Mouse (Mus musculus) limb, embryonic 12.5 days (tissue): ENCODE results near the gene Ttn. TPM values are rescaled to one million over a fixed set of nuclear protein-coding genes. Genes with fewer than 3 reads are reported as not detected.

ENCODE experiments used
- ATAC-seq: fragments of 200-750 bp; cut with Nextera tagmentation; 2 replicates; pipeline ENCODE4 v1.8.0; 2017; ENCODE audit warnings: low read depth, moderate TSS enrichment; ENCODE audit not compliant: insufficient number of reproducible peaks, insufficient read depth, low FRiP score, low TSS enrichment
- H3K27ac ChIP-seq: fragments of 300-500 bp; sonication (generic); 2 replicates; pipeline ENCODE4 v1.5.1; 2016; ENCODE audit warnings: mild to moderate bottlenecking, moderate library complexity
- H3K27me3 ChIP-seq: fragments of 300-500 bp; sonication (generic); 2 replicates; pipeline ENCODE4 v1.6.1; 2016; ENCODE audit warnings: mild to moderate bottlenecking, moderate library complexity
- H3K36me3 ChIP-seq: fragments of 300-500 bp; sonication (generic); 2 replicates; pipeline ENCODE4 v1.6.1; 2016; ENCODE audit warnings: mild to moderate bottlenecking, moderate library complexity
- H3K4me1 ChIP-seq: fragments of 300-500 bp; sonication (generic); replicated peaks from 2 replicates; pipeline ENCODE4 v1.6.1; 2016
- H3K4me2 ChIP-seq: fragments of 300-500 bp; sonication (generic); 2 replicates; pipeline ENCODE4 v1.6.1; 2016; ENCODE audit warnings: mild to moderate bottlenecking, moderate library complexity
- H3K4me3 ChIP-seq: fragments of 300-500 bp; sonication (generic); replicated peaks from 2 replicates; pipeline ENCODE4 v1.5.1; 2016; ENCODE audit warnings: mild to moderate bottlenecking
- H3K9ac ChIP-seq: fragments of 300-500 bp; sonication (generic); replicated peaks from 2 replicates; pipeline ENCODE4 v1.6.1; 2016; ENCODE audit warnings: mild to moderate bottlenecking, moderate library complexity
- H3K9me3 ChIP-seq: fragments of 300-500 bp; sonication (generic); 2 replicates; pipeline ENCODE4 v1.6.1; 2016; ENCODE audit warnings: mild to moderate bottlenecking, moderate library complexity
- WGBS: fragments of 180-500 bp; shearing (Covaris S2); methylation state at CpG from one replicate; pipeline ENCODE4 v1.1.7; 2016; 5-methylcytosine and 5-hydroxymethylcytosine counted together
- polyA plus RNA-seq: library from polyadenylated mRNA; unstranded; fragments of >200 nt; fragmentation: Nextera tagmentation; extraction: Ambion mirVana; gene quantifications from 2 replicates; pipeline ENCODE4 v1.2.1, GENCODE M21; 2016

Ttn gene
- polyA plus RNA-seq, 1 experiment from 2014 or later: 36.7 TPM

GRCm38 (mm10) chr2:76675949-76676348, 306.4 kb downstream of the Ttn start:
- no peaks in the 10 kb centered on the region for H3K9me3 ChIP-seq
- H3K27me3 ChIP-seq: no peaks in the 10 kb centered on the region
- peaks cover 20% of the 10 kb centered on the region for H3K4me1 ChIP-seq
- H3K4me2 ChIP-seq: peak overlapping the region; percentile 69
- WGBS: 9% methylated on average over 4 of the region's 4 CpGs
- H3K27ac ChIP-seq: no peak overlapping the region
- H3K4me3 ChIP-seq: peak overlapping the region; percentile 90
- ATAC-seq: no peak
- H3K36me3 ChIP-seq: peaks cover 9% of the 10 kb centered on the region; the same call in 1 of the 2 replicates
- H3K9ac ChIP-seq: peak overlapping the region; percentile 91

GRCm38 (mm10) chr2:76675451-76675850, 306.9 kb downstream of the Ttn start:
- H3K9ac ChIP-seq: peak overlapping the region; percentile 91
- H3K4me1 ChIP-seq: peaks cover 20% of the 10 kb centered on the region
- H3K9me3 ChIP-seq: no peaks in the 10 kb centered on the region
- H3K36me3 ChIP-seq: peaks cover 5% of the 10 kb centered on the region; the same call in 1 of the 2 replicates
- WGBS: under 1% methylated on average over 33 of the region's 44 CpGs
- peak overlapping the region; percentile 90 for H3K4me3 ChIP-seq
- H3K27me3 ChIP-seq: no peaks in the 10 kb centered on the region
- H3K4me2 ChIP-seq: peak overlapping the region; percentile 69
- H3K27ac ChIP-seq: peak overlapping the region; percentile 78
- peak; percentile 16; the same call in 1 of the 2 replicates for ATAC-seq

- peak within 1 kb of the TSS; percentile 91 for H3K9ac ChIP-seq
- peak within 1 kb of the TSS; percentile 78 for H3K27ac ChIP-seq
- no peaks in the 10 kb centered on the region for H3K36me3 ChIP-seq
- H3K4me3 ChIP-seq: peak within 1 kb of the TSS; percentile 90
- H3K4me2 ChIP-seq: peak within 1 kb of the TSS; percentile 69
- H3K9me3 ChIP-seq: no peaks in the 10 kb centered on the region
- peaks cover 20% of the 10 kb centered on the region for H3K4me1 ChIP-seq
- WGBS: 5% methylated on average over 47 of the region's 52 CpGs
- peak; percentile 34; the same call in 1 of the 2 replicates for ATAC-seq
- no peaks in the 10 kb centered on the region for H3K27me3 ChIP-seq
Measured at GRCm38 (mm10) chr2:76674725-76675427, 307.5 kb downstream of the Ttn start, which contains the start of gene Plekha3. TSS of gene Plekha3 (plus strand) at chr2:76675281.

- Histone ChIP-seq H3K9ac (no peak overlapping the region), H3K4me3 (peak overlapping the region; percentile 45), H3K27ac (peak overlapping the region; percentile 81), H3K27me3 (no peaks in the 10 kb centered on the region), H3K36me3 (peaks cover 7% of the 10 kb centered on the region), H3K4me1 (peaks cover 20% of the 10 kb centered on the region), H3K9me3 (no peaks in the 10 kb centered on the region), H3K4me2 (peak overlapping the region; percentile 64)
- ATAC-seq: no peak
- WGBS: 43% methylated on average over 7 of the region's 7 CpGs
Measured at GRCm38 (mm10) chr2:76673472-76674081, 308.8 kb downstream of the Ttn start.

GRCm38 (mm10) chr2:76672966-76673392, 309.4 kb downstream of the Ttn start, which contains the start of gene Fkbp7:
TSS of gene Fkbp7 (minus strand) at chr2:76673116.
- ATAC-seq: peak; percentile 90
- H3K4me1 ChIP-seq: peaks cover 20% of the 10 kb centered on the region
- peak within 1 kb of the TSS; percentile 58 for H3K9ac ChIP-seq
- H3K27ac ChIP-seq: peak within 1 kb of the TSS; percentile 81
- no peaks in the 10 kb centered on the region for H3K9me3 ChIP-seq
- peak within 1 kb of the TSS; percentile 64 for H3K4me2 ChIP-seq
- H3K4me3 ChIP-seq: peak within 1 kb of the TSS; percentile 45
- H3K27me3 ChIP-seq: no peaks in the 10 kb centered on the region
- 0% methylated on average over 17 of the region's 17 CpGs for WGBS
- peaks cover 10% of the 10 kb centered on the region for H3K36me3 ChIP-seq

GRCm38 (mm10) chr2:76672134-76672745, 310.1 kb downstream of the Ttn start:
- H3K4me2 ChIP-seq: peak overlapping the region; percentile 64
- H3K4me1 ChIP-seq: peaks cover 20% of the 10 kb centered on the region
- no peaks in the 10 kb centered on the region for H3K27me3 ChIP-seq
- H3K36me3 ChIP-seq: peaks cover 10% of the 10 kb centered on the region
- H3K9ac ChIP-seq: peak overlapping the region; percentile 58
- peak overlapping the region; percentile 45 for H3K4me3 ChIP-seq
- no peak for ATAC-seq
- H3K9me3 ChIP-seq: no peaks in the 10 kb centered on the region
- H3K27ac ChIP-seq: peak overlapping the region; percentile 81
- 29% methylated on average over 9 of the region's 9 CpGs for WGBS

- no peak for ATAC-seq
- Histone ChIP-seq H3K4me3 (peak overlapping the region; percentile 45), H3K27me3 (no peaks in the 10 kb centered on the region), H3K36me3 (peaks cover 16% of the 10 kb centered on the region), H3K27ac (no peak overlapping the region), H3K9me3 (no peaks in the 10 kb centered on the region), H3K9ac (peak overlapping the region; percentile 58; the same call in 1 of the 2 replicates), H3K4me2 (peak overlapping the region; percentile 64), H3K4me1 (peaks cover 16% of the 10 kb centered on the region)
- WGBS: 88% methylated on average over 6 of the region's 6 CpGs
Measured at GRCm38 (mm10) chr2:76671641-76672040, 310.7 kb downstream of the Ttn start.

- no peak overlapping the region for H3K4me3 ChIP-seq
- 81% methylated on average over 5 of the region's 5 CpGs for WGBS
- peaks cover 54% of the 10 kb centered on the region for H3K36me3 ChIP-seq
Measured at GRCm38 (mm10) chr2:76667200-76667599, 315.1 kb downstream of the Ttn start.

GRCm38 (mm10) chr2:76665531-76665930, 316.8 kb downstream of the Ttn start:
- H3K9me3 ChIP-seq: no peaks in the 10 kb centered on the region
- H3K9ac ChIP-seq: no peak overlapping the region
- no peaks in the 10 kb centered on the region for H3K4me1 ChIP-seq
- H3K36me3 ChIP-seq: peaks cover 63% of the 10 kb centered on the region
- 95% methylated on average over 7 of the region's 7 CpGs for WGBS
- H3K27ac ChIP-seq: no peak overlapping the region
- no peak overlapping the region for H3K4me3 ChIP-seq
- ATAC-seq: no peak
- no peak overlapping the region for H3K4me2 ChIP-seq
- no peaks in the 10 kb centered on the region for H3K27me3 ChIP-seq

More at GRCm38 (mm10) chr2:76667200-76667599, 315.1 kb downstream of the Ttn start:
- no peak overlapping the region for H3K27ac ChIP-seq
- H3K4me1 ChIP-seq: peaks cover 8% of the 10 kb centered on the region
- H3K9ac ChIP-seq: no peak overlapping the region
- no peak overlapping the region for H3K4me2 ChIP-seq
- no peak for ATAC-seq
- H3K27me3 ChIP-seq: no peaks in the 10 kb centered on the region
- H3K9me3 ChIP-seq: no peaks in the 10 kb centered on the region

- Histone ChIP-seq H3K9ac (no peak overlapping the region), H3K4me3 (no peak overlapping the region), H3K36me3 (peaks cover 30% of the 10 kb centered on the region), H3K27ac (no peak overlapping the region), H3K4me2 (no peak overlapping the region), H3K27me3 (no peaks in the 10 kb centered on the region), H3K4me1 (0 out of 2 replicates have a peak, but pooled peaks cover 8% of the 10 kb centered on the region), H3K9me3 (no peaks in the 10 kb centered on the region)
- no peak for ATAC-seq
- WGBS: 52% methylated on average over 7 of the region's 8 CpGs
Measured at GRCm38 (mm10) chr2:76659419-76659818, 322.9 kb downstream of the Ttn start.

GRCm38 (mm10) chr2:76658551-76658950, 323.8 kb downstream of the Ttn start:
- 0 out of 2 replicates have a peak, but pooled peaks cover 8% of the 10 kb centered on the region for H3K4me1 ChIP-seq
- no peak overlapping the region for H3K9ac ChIP-seq
- no peak overlapping the region for H3K4me2 ChIP-seq
- H3K4me3 ChIP-seq: no peak overlapping the region
- H3K36me3 ChIP-seq: peaks cover 22% of the 10 kb centered on the region
- no peaks in the 10 kb centered on the region for H3K27me3 ChIP-seq
- ATAC-seq: no peak
- no peak overlapping the region for H3K27ac ChIP-seq
- 79% methylated on average over 13 of the region's 13 CpGs for WGBS
- H3K9me3 ChIP-seq: no peaks in the 10 kb centered on the region
